Mouse (Mus musculus) right cerebral cortex, postnatal 4 days (tissue): Measurements from ENCODE around the gene Olfr744.
"Not testable (repeated sequence)": the region's sequence is repeated elsewhere in the genome, so short reads cannot be mapped to it uniquely, and the experiment has no call there.

Experiments
- DNase-seq: peaks from one replicate; pipeline ENCODE4 v3.0.0-alpha.2; 2022

Gene Olfr744

DNA sequence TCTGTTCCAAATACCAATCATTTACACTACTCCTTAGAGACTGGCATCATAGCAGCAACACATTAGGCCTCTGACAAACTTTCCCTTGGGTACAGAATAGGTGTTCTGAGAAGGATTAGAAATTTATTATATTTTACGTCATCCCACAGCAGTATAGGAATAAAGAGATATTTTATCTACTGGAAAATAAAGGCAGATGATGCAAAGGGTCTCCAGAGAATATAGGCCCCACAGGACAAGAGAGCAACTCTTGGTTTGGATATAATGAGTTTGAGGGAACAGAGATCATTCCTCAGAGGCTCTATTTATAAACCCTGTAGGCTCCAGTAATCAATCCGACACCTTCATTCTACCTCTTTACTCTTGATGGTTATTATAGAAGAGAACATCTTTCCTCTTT, at the start of gene Olfr744:
Gene Olfr744 (plus strand): TSS at position 301 of the 400 bp plus-strand sequence.
- no peak for DNase-seq

DNA sequence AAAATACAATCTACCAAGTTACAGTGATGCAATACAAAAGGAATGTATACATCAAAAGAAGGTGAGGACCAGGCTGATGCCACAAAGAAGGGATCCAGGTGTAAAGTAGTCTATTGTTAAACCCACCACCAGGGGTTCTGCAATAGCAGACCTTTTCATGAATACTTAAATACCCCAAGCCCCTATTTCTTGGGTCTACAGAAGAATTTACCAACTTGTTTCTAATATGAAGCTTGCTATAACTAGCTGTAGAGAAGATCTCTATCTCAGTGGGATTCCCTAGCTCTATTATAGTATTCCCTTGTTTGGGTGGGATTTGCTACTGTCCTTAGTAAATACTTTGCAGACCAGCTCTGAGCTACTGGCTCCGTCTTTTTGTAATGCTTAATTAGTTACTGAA, 41.6 kb upstream of the Olfr744 start:
- DNase-seq: not testable (repeated sequence)

DNA sequence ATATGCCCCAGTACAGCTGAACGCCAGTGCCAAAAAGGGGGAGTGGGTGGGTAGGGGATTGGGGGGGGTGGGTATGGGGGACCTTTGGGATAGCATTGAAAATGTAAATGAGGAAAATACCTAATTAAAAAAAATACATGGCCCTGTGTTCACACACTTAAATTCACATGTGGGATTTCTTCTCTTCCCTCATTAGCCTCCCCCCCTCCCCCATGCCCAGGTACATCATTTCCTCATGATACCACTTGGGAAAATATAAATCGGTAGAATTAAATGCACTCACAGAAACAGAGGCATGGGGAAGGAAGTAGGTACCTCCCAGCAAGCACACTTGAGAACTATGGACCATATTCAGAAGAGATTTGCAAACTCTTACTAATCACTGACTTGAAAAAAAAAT, 24.4 kb downstream of the Olfr744 start, which contains the start of gene Olfr745:
Gene Olfr745 (plus strand): TSS at position 301 of the 400 bp plus-strand sequence.
- DNase-seq: no peak

DNA sequence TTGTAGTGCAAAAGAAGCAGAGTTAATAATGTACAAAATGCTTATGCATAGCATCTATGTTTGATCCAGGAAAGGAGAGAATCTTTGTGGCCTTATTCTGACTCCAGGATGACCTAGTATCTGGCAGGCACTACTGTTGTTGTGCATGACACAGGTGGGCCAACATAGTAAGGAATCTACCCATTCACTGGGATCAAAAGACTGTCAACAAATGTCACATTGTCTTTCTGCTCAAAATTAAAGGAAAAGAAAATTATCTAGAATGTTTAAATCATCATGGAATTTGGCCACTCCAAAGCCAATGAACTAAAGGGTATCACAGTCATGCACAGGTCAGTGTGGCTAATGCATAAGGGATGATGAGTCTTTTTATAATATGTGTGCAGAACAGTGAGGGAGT, 32.1 kb downstream of the Olfr744 start, which contains the start of gene Olfr746:
Gene Olfr746 (plus strand): TSS at position 301 of the 400 bp plus-strand sequence.
- DNase-seq: no peak
